Mouse (Mus musculus): ENCODE results near the gene Carns1.

DNA sequence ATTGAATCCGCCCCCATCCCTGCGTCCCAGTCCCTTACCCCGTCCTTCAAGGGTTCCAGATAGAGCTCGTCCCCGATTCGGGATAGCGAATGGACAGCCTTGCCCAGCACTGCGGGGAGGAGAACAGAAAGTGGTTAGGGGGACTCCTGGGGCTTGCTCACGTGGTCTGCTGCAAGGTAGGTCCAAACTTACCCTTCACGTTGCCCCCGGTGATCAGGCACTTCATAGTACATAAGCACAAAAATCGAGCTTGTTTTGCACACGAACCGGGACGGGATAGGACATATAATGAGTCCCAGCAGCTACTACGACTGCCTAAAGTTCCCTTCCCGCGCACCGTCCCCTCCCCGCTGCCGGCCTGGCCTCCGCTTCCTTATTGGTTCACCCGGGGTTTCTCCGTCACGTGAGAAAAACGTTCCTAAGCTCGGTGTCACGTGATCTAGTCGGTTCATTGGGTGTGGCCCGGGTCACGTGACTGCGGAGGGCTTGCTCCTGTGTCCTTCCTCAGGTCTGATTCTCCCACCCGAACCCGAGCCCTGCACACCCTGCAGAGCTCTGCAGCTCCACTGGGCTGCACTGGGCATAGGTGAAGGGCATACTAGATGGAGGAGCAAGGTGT lies 26.1 kb upstream of the Carns1 start, which contains the start of gene Rad9a:
- TF ChIP-seq CTCF (IDR thresholded peaks at IDR 0.05) = no peak
- peak; percentile 97 for TF ChIP-seq POLR2A (IDR thresholded peaks at IDR 0.05; ENCODE audit: insufficient read depth, low read depth, low read length)
